Mouse (Mus musculus) limb, embryonic 13.5 days (tissue): ENCODE results near the gene Cldn18. TPM values are rescaled to one million over a fixed set of nuclear protein-coding genes. Genes with fewer than 3 reads are reported as not detected.

ENCODE experiments used
- ATAC-seq: fragments of 200-750 bp; cut with Nextera tagmentation; 2 replicates; pipeline ENCODE4 v1.8.0; 2017; ENCODE audit warnings: low read depth, moderate number of reproducible peaks, moderate TSS enrichment; ENCODE audit not compliant: low FRiP score
- H3K27ac ChIP-seq: fragments of 300-500 bp; sonication (generic); 2 replicates; pipeline ENCODE4 v1.5.1; 2015; ENCODE audit warnings: inconsistent platforms, mild to moderate bottlenecking, moderate library complexity
- H3K27me3 ChIP-seq: fragments of 300-500 bp; sonication (generic); 2 replicates; pipeline ENCODE4 v1.6.1; 2015; ENCODE audit warnings: mild to moderate bottlenecking, inconsistent platforms
- H3K36me3 ChIP-seq: fragments of 300-500 bp; sonication (generic); 2 replicates; pipeline ENCODE4 v1.6.1; 2015; ENCODE audit warnings: inconsistent platforms, mild to moderate bottlenecking, moderate library complexity
- H3K4me1 ChIP-seq: fragments of 300-500 bp; sonication (generic); 2 replicates; pipeline ENCODE4 v1.6.1; 2015; ENCODE audit warnings: inconsistent platforms
- H3K4me2 ChIP-seq: fragments of 300-500 bp; sonication (generic); replicated peaks from 2 replicates; pipeline ENCODE4 v1.6.1; 2015; ENCODE audit warnings: inconsistent platforms, mild to moderate bottlenecking, moderate library complexity
- H3K4me3 ChIP-seq: fragments of 300-500 bp; sonication (generic); 2 replicates; pipeline ENCODE4 v1.5.1; 2015; ENCODE audit warnings: moderate library complexity, mild to moderate bottlenecking, inconsistent platforms
- H3K9ac ChIP-seq: fragments of 300-500 bp; sonication (generic); 2 replicates; pipeline ENCODE4 v1.6.1; 2015; ENCODE audit warnings: mild to moderate bottlenecking, inconsistent platforms
- H3K9me3 ChIP-seq: fragments of 300-500 bp; sonication (generic); 2 replicates; pipeline ENCODE4 v1.6.1; 2016; ENCODE audit warnings: inconsistent platforms
- WGBS: fragments of 180-500 bp; shearing (Covaris S2); methylation state at CpG from one replicate; pipeline ENCODE4 v1.1.7; 2015; 5-methylcytosine and 5-hydroxymethylcytosine counted together
- polyA plus RNA-seq: library from polyadenylated mRNA; unstranded; fragments of >200 nt; fragmentation: Nextera tagmentation; extraction: Ambion mirVana; gene quantifications from 2 replicates; pipeline ENCODE4 v1.2.1, GENCODE M21; 2015

Cldn18 gene
- polyA plus RNA-seq, 1 experiment from 2014 or later: not detected

DNA sequence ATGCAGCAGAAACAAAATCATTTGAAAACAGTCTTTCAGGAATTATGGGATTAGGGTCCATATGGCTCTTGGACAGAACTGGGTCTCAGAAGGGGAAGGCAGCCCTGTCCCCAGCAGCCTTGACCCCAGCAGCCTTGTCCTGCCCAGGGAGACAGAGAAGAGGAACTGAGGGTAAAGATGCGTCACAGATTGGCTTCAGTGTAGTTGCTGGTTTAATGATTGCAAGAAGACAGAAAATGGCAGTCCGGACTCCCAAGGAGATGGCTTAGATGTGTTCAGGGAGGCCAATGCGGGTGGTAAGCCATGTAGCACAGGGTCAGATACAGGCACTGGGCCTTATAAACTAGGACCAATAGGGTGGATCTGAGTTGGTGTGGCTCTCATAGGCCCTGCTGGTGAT, 41.4 kb downstream of the Cldn18 start:
- H3K27ac ChIP-seq: no peak overlapping the region
- H3K27me3 ChIP-seq: no peaks in the 10 kb centered on the region
- no peak overlapping the region for H3K9ac ChIP-seq
- no peak overlapping the region for H3K4me3 ChIP-seq
- ATAC-seq: no peak
- H3K4me2 ChIP-seq: no peak overlapping the region
- H3K4me1 ChIP-seq: no peaks in the 10 kb centered on the region
- peaks cover 18% of the 10 kb centered on the region for H3K36me3 ChIP-seq
- WGBS: 80% methylated on average over 3 of the region's 3 CpGs
- no peaks in the 10 kb centered on the region for H3K9me3 ChIP-seq

DNA sequence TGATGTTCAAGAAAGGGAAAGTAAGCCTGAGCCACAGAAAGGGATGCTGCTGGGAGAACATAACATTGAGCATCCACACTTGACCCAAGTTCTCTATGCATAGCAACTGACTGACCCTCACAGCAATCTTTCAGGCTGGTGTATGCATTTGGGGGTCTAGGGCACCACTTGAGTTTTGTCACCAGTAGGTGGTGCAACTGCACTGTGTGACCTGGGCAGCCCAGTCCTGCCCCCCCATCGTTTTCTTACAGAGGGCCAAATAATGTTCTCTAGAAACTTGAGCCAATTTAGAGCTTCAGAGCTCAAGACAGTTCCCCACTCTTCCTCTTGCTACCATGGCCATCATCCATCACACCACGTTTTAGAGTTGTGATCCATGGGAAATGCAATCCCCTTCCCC, 45.5 kb downstream of the Cldn18 start:
- no peak overlapping the region for H3K4me3 ChIP-seq
- ATAC-seq: no peak
- H3K36me3 ChIP-seq: peaks cover 59% of the 10 kb centered on the region
- H3K27ac ChIP-seq: no peak overlapping the region
- no peaks in the 10 kb centered on the region for H3K27me3 ChIP-seq
- no peak overlapping the region for H3K4me2 ChIP-seq
- no peaks in the 10 kb centered on the region for H3K4me1 ChIP-seq
- WGBS: 34% methylated on average over 2 of the region's 2 CpGs
- H3K9me3 ChIP-seq: peaks cover 4% of the 10 kb centered on the region; the same call in 1 of the 2 replicates
- H3K9ac ChIP-seq: no peak overlapping the region

DNA sequence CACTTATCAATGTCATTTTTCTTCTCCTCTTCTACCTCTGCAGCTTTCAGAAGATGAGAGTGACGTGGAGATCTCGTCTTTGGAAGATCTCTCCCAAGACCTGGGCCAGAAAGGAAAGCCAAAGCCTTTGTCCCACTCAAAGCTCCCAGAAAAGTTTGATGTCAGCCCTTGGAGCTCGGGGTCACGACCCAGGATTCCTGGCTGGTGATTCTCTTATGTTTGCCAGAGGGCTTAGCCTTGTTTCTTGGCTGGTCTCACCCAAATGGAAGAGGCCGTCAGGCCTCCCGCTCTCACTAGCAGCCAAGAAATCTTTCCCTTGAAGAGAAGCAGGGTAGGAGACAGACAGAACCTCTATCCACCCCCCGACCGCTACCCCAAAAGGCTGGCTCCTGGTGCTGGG, 49.5 kb downstream of the Cldn18 start:
- no peak for ATAC-seq
- Histone ChIP-seq H3K27me3 (no peaks in the 10 kb centered on the region), H3K4me2 (no peak overlapping the region), H3K9me3 (peaks cover 4% of the 10 kb centered on the region; the same call in 1 of the 2 replicates), H3K36me3 (peaks cover 91% of the 10 kb centered on the region), H3K4me3 (no peak overlapping the region), H3K9ac (no peak overlapping the region), H3K27ac (no peak overlapping the region), H3K4me1 (no peaks in the 10 kb centered on the region)
- WGBS: 93% methylated on average over 8 of the region's 8 CpGs

DNA sequence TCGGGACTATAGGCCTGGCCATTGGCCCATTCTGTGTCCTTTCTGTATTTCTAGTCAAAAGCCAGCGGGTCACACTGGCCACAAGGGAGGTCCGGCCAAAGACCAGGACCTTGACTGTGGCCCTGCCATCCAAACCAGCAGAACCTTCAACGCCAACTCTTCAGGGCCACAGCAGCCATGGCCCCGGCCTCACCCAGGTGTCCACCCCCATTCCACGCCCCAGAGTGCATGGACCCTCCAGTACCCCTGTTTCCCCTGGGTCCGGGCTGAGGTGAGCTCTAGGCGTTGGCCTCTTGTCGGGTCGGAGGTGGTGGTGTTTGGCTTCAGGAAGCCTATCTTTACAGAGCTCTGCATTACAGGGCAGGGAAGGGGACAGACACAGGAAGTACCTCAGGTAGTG, 54.2 kb downstream of the Cldn18 start:
- H3K36me3 ChIP-seq: peaks cover 92% of the 10 kb centered on the region
- H3K4me2 ChIP-seq: no peak overlapping the region
- H3K9ac ChIP-seq: no peak overlapping the region
- no peaks in the 10 kb centered on the region for H3K9me3 ChIP-seq
- WGBS: 93% methylated on average over 10 of the region's 10 CpGs
- H3K4me1 ChIP-seq: no peaks in the 10 kb centered on the region
- ATAC-seq: no peak
- no peaks in the 10 kb centered on the region for H3K27me3 ChIP-seq
- H3K4me3 ChIP-seq: no peak overlapping the region
- no peak overlapping the region for H3K27ac ChIP-seq

DNA sequence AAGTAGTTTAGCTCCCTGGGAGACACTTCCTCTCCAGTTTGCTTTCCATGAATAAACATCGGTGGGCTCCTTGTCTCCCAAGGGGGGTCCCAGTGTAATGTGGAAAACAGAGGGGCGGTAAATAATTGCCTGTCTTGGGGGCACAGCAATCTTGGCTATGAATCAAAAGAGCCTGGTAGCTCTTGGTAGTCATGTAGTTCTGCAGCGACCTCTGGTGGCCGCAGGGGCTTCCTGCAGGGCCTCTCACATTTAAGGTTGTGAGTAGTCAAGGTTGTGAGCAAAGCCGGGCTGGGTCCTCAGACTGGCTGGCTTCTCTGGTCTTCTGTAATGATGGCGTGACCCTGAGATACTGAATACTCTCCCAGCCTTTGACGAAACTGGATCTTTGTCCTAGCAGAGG, 54.7 kb downstream of the Cldn18 start:
- Histone ChIP-seq H3K9ac (no peak overlapping the region), H3K4me3 (no peak overlapping the region), H3K4me1 (no peaks in the 10 kb centered on the region), H3K27me3 (no peaks in the 10 kb centered on the region), H3K9me3 (no peaks in the 10 kb centered on the region), H3K4me2 (no peak overlapping the region), H3K36me3 (peaks cover 91% of the 10 kb centered on the region), H3K27ac (no peak overlapping the region)
- WGBS: 32% methylated on average over 7 of the region's 7 CpGs
- ATAC-seq: peak; percentile 25; the same call in 1 of the 2 replicates

DNA sequence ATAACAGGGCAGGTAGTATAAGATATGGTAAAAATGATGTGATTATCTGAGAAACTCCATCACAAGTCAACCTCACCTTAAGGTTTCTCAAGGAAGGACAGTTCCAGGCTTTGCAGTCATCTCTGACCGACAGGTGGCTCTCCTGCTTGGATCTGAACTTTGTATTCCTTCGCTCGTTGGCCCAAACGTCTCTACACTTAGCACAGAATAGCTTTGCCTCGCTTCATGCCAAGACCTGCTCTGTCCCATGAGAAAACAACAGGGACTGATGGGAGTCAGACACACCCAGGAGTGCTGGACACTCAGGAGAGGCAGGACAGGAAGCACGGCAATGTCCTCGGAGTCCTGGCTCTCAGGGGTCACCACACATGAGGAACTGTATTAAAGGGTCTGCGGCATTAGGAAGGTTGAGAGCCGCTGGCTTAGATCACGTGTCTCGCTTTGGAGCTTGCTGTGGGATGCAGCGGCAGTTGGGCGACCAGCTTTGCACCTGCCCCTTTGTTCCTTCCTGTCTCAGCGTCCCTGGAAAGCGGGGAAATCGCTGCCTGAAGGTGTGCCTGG, 55.4 kb downstream of the Cldn18 start:
- Histone ChIP-seq H3K4me2 (no peak overlapping the region), H3K9me3 (no peaks in the 10 kb centered on the region), H3K36me3 (peaks cover 91% of the 10 kb centered on the region), H3K9ac (no peak overlapping the region), H3K4me1 (no peaks in the 10 kb centered on the region), H3K27me3 (no peaks in the 10 kb centered on the region), H3K27ac (no peak overlapping the region), H3K4me3 (no peak overlapping the region)
- WGBS: 76% methylated on average over 16 of the region's 16 CpGs
- no peak for ATAC-seq

DNA sequence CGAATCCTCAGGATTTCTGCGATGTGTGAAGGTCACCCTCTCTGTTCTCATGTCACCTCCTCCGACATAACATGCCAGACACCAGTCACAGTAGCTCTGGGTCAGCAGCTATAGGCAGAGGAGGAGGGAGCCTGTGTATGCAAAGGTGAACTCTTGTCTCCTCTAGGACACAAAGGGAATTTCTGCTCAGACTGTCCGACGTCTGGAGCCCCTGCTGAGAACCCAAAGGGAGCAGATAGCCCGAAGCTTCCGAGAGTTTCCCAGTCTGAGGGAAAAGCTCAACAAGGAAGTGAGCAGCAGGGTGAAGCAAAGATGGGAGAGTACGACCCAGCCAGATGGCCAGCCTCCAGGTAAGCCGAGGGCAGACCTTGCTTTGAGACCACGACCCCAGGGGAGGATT, 56.3 kb downstream of the Cldn18 start:
- Histone ChIP-seq H3K9ac (no peak overlapping the region), H3K4me2 (no peak overlapping the region), H3K9me3 (no peaks in the 10 kb centered on the region), H3K4me1 (no peaks in the 10 kb centered on the region), H3K27ac (no peak overlapping the region), H3K4me3 (no peak overlapping the region), H3K36me3 (peaks cover 91% of the 10 kb centered on the region), H3K27me3 (no peaks in the 10 kb centered on the region)
- 79% methylated on average over 10 of the region's 10 CpGs for WGBS
- no peak for ATAC-seq

DNA sequence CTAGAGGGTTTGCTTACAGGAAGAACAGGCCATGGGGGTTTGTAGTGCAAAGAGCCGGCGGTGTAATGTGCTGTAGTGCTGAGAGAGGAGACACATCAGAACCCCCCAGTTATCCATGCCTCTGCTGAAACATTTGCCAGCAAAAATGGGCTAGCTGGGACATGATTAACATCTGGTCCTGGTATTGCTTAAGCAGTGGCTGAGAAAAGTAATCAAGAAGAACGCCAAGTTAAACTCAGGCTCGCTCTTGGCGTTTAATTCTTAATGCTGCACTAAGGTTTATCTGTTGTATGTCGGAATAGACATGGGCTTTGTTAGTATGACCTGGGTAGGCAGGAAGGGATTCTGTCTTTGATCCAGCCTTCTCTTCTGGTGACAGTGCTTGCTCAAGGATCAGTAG, 71.0 kb downstream of the Cldn18 start:
- no peaks in the 10 kb centered on the region for H3K4me1 ChIP-seq
- no peak overlapping the region for H3K27ac ChIP-seq
- no peak overlapping the region for H3K4me2 ChIP-seq
- no peak for ATAC-seq
- H3K27me3 ChIP-seq: no peaks in the 10 kb centered on the region
- 89% methylated on average over 6 of the region's 6 CpGs for WGBS
- H3K4me3 ChIP-seq: no peak overlapping the region
- H3K9me3 ChIP-seq: no peaks in the 10 kb centered on the region
- H3K36me3 ChIP-seq: peaks cover 83% of the 10 kb centered on the region
- H3K9ac ChIP-seq: no peak overlapping the region

DNA sequence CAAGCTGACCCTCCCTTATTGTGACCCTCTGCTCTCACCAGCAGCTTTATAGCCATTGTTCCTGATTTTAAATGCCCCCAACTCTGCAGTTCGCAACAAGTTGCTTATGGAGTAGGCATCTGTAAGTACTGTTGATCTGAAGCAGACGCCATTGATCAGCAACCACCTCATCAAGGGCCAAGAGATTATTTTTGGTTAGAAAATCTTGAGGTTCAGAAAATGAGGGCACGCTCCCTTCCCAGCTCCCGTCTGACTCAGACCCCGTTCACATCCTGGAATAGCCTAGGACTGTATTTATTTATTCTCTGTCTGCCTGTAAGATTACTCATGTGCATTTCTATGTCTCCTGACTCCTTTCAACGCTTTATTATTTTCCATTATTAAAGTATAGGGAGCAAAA, 71.7 kb downstream of the Cldn18 start:
- 90% methylated on average over 6 of the region's 6 CpGs for WGBS
- H3K9me3 ChIP-seq: no peaks in the 10 kb centered on the region
- H3K36me3 ChIP-seq: peaks cover 76% of the 10 kb centered on the region
- ATAC-seq: no peak
- H3K27me3 ChIP-seq: no peaks in the 10 kb centered on the region
- H3K4me2 ChIP-seq: no peak overlapping the region
- H3K9ac ChIP-seq: no peak overlapping the region
- H3K4me1 ChIP-seq: no peaks in the 10 kb centered on the region
- H3K4me3 ChIP-seq: no peak overlapping the region
- no peak overlapping the region for H3K27ac ChIP-seq

DNA sequence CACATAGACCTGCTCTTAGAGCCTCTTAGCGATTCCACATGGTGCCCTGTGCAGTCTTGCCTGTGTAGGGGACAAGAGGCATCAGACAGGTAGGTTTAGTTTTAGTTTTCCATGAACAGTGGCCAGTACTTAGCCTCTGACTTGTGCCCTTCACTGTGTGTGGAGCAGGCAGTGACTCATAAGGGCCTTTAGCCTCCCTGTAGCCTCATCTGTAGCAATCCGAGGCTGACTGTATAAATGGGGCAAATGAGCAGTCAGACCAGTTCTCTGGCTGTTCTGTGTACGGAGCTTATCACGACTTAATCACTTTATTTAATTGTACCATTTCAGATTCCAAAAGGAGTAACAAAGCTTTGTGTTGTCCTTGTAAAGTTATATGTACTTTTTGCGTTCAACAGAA, 77.1 kb downstream of the Cldn18 start:
- H3K27me3 ChIP-seq: no peaks in the 10 kb centered on the region
- no peak for ATAC-seq
- 89% methylated on average over 5 of the region's 5 CpGs for WGBS
- H3K4me3 ChIP-seq: no peak overlapping the region
- H3K4me1 ChIP-seq: no peaks in the 10 kb centered on the region
- H3K36me3 ChIP-seq: peaks cover 75% of the 10 kb centered on the region
- H3K9me3 ChIP-seq: no peaks in the 10 kb centered on the region
- H3K27ac ChIP-seq: no peak overlapping the region
- H3K9ac ChIP-seq: no peak overlapping the region
- no peak overlapping the region for H3K4me2 ChIP-seq

Other genes starting within 250 kb of the Cldn18 start
- 21.0 and 23.7 TPM in 2 replicates for gene Armc8, start 148.4 kb downstream of the Cldn18 start, polyA plus RNA-seq
- gene Dbr1, start 141.5 kb downstream of the Cldn18 start, polyA plus RNA-seq: 30.1 and 30.8 TPM in 2 replicates
- gene A4gnt, start 104.8 kb downstream of the Cldn18 start, polyA plus RNA-seq: not detected in 2 replicates
- 24.5 and 26.1 TPM in 2 replicates for gene Dzip1l, start 87.8 kb downstream of the Cldn18 start, polyA plus RNA-seq
- 0.06 and 0.18 TPM in 2 replicates for gene Sox14, start 158.9 kb upstream of the Cldn18 start, polyA plus RNA-seq